Mouse (Mus musculus) ES-E14 (cell line): ENCODE measurements around the gene Wdr74. TPM values are rescaled to one million over a fixed set of nuclear protein-coding genes. Genes with fewer than 3 reads are reported as not detected.

Experiments
- DNase-seq: peaks from one replicate; pipeline ENCODE4 v3.0.0-alpha.2; 2013; ENCODE audit warnings: low read depth, low spot score
- H3K27ac ChIP-seq: 2 replicates; pipeline ENCODE4 v1.5.1; 2012; ENCODE audit warnings: low read depth, mild to moderate bottlenecking, low read length, moderate library complexity, mixed read lengths; ENCODE audit not compliant: poor library complexity, insufficient read depth, severe bottlenecking
- H3K36me3 ChIP-seq: 2 replicates; pipeline ENCODE4 v1.6.1; 2012; ENCODE audit warnings: mild to moderate bottlenecking, low read length, moderate library complexity, mixed read lengths; ENCODE audit not compliant: control insufficient read depth, poor library complexity, insufficient read depth, severe bottlenecking
- H3K4me1 ChIP-seq, 2 experiments: fragments of 150-350 bp in 1 of 2; sonication (generic) in 1 of 2; 2 replicates each; pipeline ENCODE4 v1.6.1; 2012; ENCODE audit warnings: low read length in 2 of 2, mild to moderate bottlenecking in 1 of 2, mixed read lengths in 1 of 2; ENCODE audit not compliant: control insufficient read depth in 2 of 2, insufficient read depth in 2 of 2, poor library complexity in 1 of 2
- H3K4me3 ChIP-seq, 2 experiments: fragments of 150-350 bp in 1 of 2; sonication (generic) in 1 of 2; 2 replicates each; pipeline ENCODE4 v1.5.1; 2012; ENCODE audit warnings: low read length in 2 of 2, low read depth in 1 of 2, mild to moderate bottlenecking in 1 of 2, mixed read lengths in 1 of 2; ENCODE audit not compliant: insufficient read depth in 1 of 2, poor library complexity in 1 of 2, severe bottlenecking in 1 of 2
- H3K9ac ChIP-seq: 2 replicates; pipeline ENCODE4 v1.6.1; 2012; ENCODE audit warnings: low read depth, mild to moderate bottlenecking, low read length, mixed read lengths; ENCODE audit not compliant: poor library complexity, insufficient read depth, severe bottlenecking
- H3K9me3 ChIP-seq: fragments of 150-350 bp; sonication (generic); 2 replicates; pipeline ENCODE4 v1.6.1; 2012; ENCODE audit warnings: low read depth, mild to moderate bottlenecking, low read length; ENCODE audit not compliant: control insufficient read depth, insufficient read depth
- CHD2 ChIP-seq: IDR thresholded peaks from 2 replicates; pipeline ENCODE4 v1.6.1; 2014; ENCODE audit warnings: mild to moderate bottlenecking, low read depth, low read length, inconsistent platforms
- HCFC1 ChIP-seq: IDR thresholded peaks from 2 replicates; pipeline ENCODE4 v1.6.1; 2012; ENCODE audit warnings: low read length, inconsistent platforms, borderline replicate concordance; ENCODE audit not compliant: insufficient read depth
- MAFK ChIP-seq: IDR thresholded peaks from 2 replicates; pipeline ENCODE4 v1.6.1; 2014; ENCODE audit warnings: mild to moderate bottlenecking, low read depth, low read length, inconsistent platforms; ENCODE audit not compliant: insufficient read depth
- ZC3H11A ChIP-seq: IDR thresholded peaks from 2 replicates; pipeline ENCODE4 v1.6.1; 2012; ENCODE audit warnings: low read depth, mild to moderate bottlenecking, inconsistent platforms, low read length, borderline replicate concordance
- ZNF384 ChIP-seq: IDR thresholded peaks from 2 replicates; pipeline ENCODE4 v1.6.1; 2012; ENCODE audit warnings: low read depth, low read length, inconsistent platforms
- in situ Hi-C, 2 experiments: fragments of 600-800 bp; cut with MboI; formaldehyde crosslinking; loops; one replicate each; pipeline ENCODE4 v1.15.1; 2025; ENCODE audit warnings: low sequenced_read_pairs in 2 of 2, inconsistent platforms in 1 of 2; ENCODE audit not compliant: unreplicated experiment in 2 of 2
- total RNA-seq: library from RNA; depleted of rRNA; stranded (reverse); fragments of 300-350 nt; gene quantifications from 2 replicates; pipeline ENCODE4 v1.2.3, GENCODE M21; 2012; rRNA removed

Wdr74 gene
- 173 and 180 TPM in 2 replicates for total RNA-seq

DNA sequence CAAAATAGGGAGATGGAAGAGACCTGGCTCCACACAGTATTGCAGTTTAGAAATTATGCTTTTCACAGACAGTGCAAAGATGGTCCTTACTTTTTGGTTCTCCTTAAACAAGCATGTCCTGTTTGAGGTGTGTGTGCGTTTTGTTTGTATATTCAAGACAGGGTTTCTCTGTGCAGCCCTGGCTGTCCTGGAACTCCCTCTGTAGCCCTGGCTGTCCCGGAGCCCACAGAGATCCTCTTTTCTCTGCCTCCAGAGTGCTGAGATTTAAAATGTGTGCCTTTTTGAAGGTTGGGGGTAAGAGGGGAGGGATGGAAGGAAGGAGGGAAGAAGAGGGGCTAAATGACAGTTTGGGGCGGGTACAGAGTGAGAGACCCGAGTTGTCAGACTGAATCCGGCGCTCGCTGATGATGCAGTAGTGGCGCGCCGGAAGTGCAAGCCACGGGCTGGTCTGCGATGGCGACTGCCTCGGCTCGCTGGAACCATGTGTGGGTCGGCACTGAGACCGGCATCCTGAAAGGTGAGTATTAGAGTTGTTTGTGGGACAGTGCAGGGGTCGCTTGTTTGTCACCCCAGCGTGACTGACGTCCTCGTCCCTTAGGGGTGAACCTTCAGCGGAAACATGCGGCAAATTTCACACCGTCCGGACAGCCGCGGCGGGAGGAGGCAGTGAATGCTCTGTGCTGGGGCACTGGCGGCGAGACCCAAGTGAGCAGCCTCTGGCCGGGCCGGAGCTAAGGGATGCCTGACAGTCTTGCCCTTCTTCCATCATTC, at the start of gene Wdr74:
TSS of gene Wdr74 (plus strand) at position 439 of the 771 bp plus-strand sequence.
- TF ChIP-seq HCFC1: peak; percentile 87
- no peak for TF ChIP-seq CHD2
- in situ Hi-C loops: no loop called here
- H3K4me1 ChIP-seq: no peaks in the 10 kb centered on the region
- peak within 1 kb of the TSS; percentile 92 for H3K9ac ChIP-seq
- peak within 1 kb of the TSS; percentile 84 to 89 for H3K4me3 ChIP-seq
- no peaks in the 10 kb centered on the region for H3K9me3 ChIP-seq
- peak within 1 kb of the TSS; percentile 27 for H3K27ac ChIP-seq
- peak; percentile 87 for DNase-seq
- peaks cover 23% of the 10 kb centered on the region for H3K36me3 ChIP-seq

- H3K9ac ChIP-seq: no peak overlapping the region
- no peaks in the 10 kb centered on the region for H3K9me3 ChIP-seq
- H3K4me3 ChIP-seq: no peak overlapping the region
- in situ Hi-C loops: no loop called here
- peaks cover 3 to 24% of the 10 kb centered on the region in 2 experiments; a peak in 3 of 4 replicates for H3K4me1 ChIP-seq
- TF ChIP-seq ZNF384 (peak; percentile 85), MAFK (no peak)
- H3K36me3 ChIP-seq: no peaks in the 10 kb centered on the region
- H3K27ac ChIP-seq: peak overlapping the region; percentile 38; the same call in 1 of the 2 replicates
- no peak for DNase-seq
Measured at GRCm38 (mm10) chr19:8691871-8692539, 43.6 kb upstream of the Wdr74 start.

DNA sequence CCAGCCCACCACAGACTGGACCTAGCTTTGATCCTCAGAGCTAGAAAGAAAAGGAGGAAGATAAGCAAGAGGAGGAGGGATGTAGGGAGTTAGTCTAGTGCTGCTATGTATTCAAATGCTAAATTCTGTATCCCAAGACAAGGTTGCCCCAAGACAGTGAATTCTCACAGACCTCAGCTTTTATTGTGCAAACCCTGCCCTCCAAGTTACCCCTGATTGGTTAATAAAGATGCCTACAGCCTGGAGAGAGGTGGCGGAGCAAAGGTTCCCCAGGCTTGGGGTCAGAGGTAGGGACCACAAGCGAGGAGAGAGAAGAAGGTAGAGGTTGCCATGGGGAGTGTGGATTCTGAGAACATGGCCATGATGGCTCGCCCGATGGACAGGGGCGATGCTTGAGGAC, 42.9 kb upstream of the Wdr74 start:
- Histone ChIP-seq H3K36me3 (no peaks in the 10 kb centered on the region), H3K4me3 (no peak overlapping the region), H3K27ac (peak overlapping the region; percentile 38; the same call in 1 of the 2 replicates), H3K9ac (no peak overlapping the region), H3K4me1 (peaks cover 3 to 24% of the 10 kb centered on the region in 2 experiments; a peak in 3 of 4 replicates), H3K9me3 (no peaks in the 10 kb centered on the region)
- TF ChIP-seq ZNF384: no peak
- no peak for TF ChIP-seq MAFK
- no peak for TF ChIP-seq ZC3H11A
- TF ChIP-seq HCFC1: no peak
- no peak for TF ChIP-seq CHD2
- DNase-seq: no peak
- in situ Hi-C loops: no loop called here

DNA sequence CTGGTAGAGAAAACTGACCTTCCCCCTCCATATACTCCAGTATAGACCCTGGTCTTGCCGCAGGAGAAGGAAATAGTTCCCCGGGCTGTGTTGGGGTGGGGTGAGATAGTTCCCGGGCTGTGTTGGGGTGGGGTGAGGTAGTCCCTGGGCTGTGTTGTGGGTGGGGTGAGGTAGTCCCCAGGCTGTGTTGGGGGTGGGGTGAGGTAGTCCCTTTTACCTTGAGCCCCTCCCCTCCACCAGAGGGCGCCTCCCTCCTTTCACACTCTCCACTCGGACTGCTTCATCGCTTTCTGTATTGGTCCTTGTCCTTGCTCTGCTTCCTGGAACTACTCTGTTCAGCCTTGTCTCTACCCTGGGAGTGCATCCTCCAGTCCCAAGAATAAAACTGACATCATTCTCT, 40.3 kb upstream of the Wdr74 start:
- TF ChIP-seq HCFC1: peak; percentile 47; the same call in 1 of the 2 replicates
- no peak for TF ChIP-seq ZNF384
- Histone ChIP-seq H3K9me3 (no peaks in the 10 kb centered on the region), H3K27ac (no peak overlapping the region), H3K4me1 (peaks cover 3 to 24% of the 10 kb centered on the region in 2 experiments; a peak in 3 of 4 replicates), H3K36me3 (no peaks in the 10 kb centered on the region), H3K9ac (no peak overlapping the region; the same call in 1 of the 2 replicates), H3K4me3 (no peak overlapping the region)
- DNase-seq: peak; percentile 80
- in situ Hi-C loops: no loop called here
